Mouse (Mus musculus) kidney, adult 2 months (tissue): ENCODE measurements around the gene Polr2f. TPM values are rescaled to one million over a fixed set of nuclear protein-coding genes. Genes with fewer than 3 reads are reported as not detected.

Experiments
- DNase-seq: peaks from one replicate; pipeline ENCODE4 v3.0.0; 2021
- H3K27ac ChIP-seq: fragments of 200-500 bp; 2 replicates; pipeline ENCODE4 v1.5.1; 2012; ENCODE audit warnings: low read depth, low read length, control low read depth, inconsistent platforms; ENCODE audit not compliant: insufficient read depth
- H3K27me3 ChIP-seq: fragments of 200-500 bp; replicated peaks from 2 replicates; pipeline ENCODE4 v1.6.1; 2012; ENCODE audit warnings: mild to moderate bottlenecking, moderate library complexity, low read length, inconsistent platforms; ENCODE audit not compliant: control insufficient read depth, insufficient read depth
- H3K36me3 ChIP-seq: fragments of 200-500 bp; 2 replicates; pipeline ENCODE4 v1.6.1; 2012; ENCODE audit warnings: mild to moderate bottlenecking, moderate library complexity, low read length, inconsistent platforms; ENCODE audit not compliant: control insufficient read depth, insufficient read depth
- H3K4me1 ChIP-seq: fragments of 200-500 bp; 2 replicates; pipeline ENCODE4 v1.6.1; 2011; ENCODE audit warnings: low read length; ENCODE audit not compliant: control insufficient read depth, insufficient read depth
- H3K4me3 ChIP-seq: fragments of 200-500 bp; 2 replicates; pipeline ENCODE4 v1.5.1; 2011; ENCODE audit warnings: mild to moderate bottlenecking, low read depth, low read length, control low read depth; ENCODE audit not compliant: insufficient read depth
- CTCF ChIP-seq: fragments of 200-500 bp; conservative IDR thresholded peaks from 2 replicates; pipeline ENCODE4 v1.5.1; 2011; ENCODE audit warnings: low read depth, mild to moderate bottlenecking, control low read depth, low read length, moderate library complexity, mixed read lengths; ENCODE audit not compliant: insufficient read depth, insufficient read length
- POLR2A ChIP-seq: fragments of 200-500 bp; IDR thresholded peaks from one replicate; pipeline ENCODE4 v1.6.1; 2011; ENCODE audit warnings: low read depth, low read length, control low read depth
- WGBS: fragments of 180-500 bp; shearing (Covaris S2); methylation state at CpG from one replicate; pipeline ENCODE4 v1.1.7; 2018; 5-methylcytosine and 5-hydroxymethylcytosine counted together
- polyA plus RNA-seq: library from polyadenylated mRNA; depleted of rRNA; stranded (reverse); fragments of >200 nt; gene quantifications from 2 replicates; pipeline ENCODE4 v1.2.3, GENCODE M21; 2012

Polr2f gene
- polyA plus RNA-seq, 1 experiment, result 74.9 TPM

DNA sequence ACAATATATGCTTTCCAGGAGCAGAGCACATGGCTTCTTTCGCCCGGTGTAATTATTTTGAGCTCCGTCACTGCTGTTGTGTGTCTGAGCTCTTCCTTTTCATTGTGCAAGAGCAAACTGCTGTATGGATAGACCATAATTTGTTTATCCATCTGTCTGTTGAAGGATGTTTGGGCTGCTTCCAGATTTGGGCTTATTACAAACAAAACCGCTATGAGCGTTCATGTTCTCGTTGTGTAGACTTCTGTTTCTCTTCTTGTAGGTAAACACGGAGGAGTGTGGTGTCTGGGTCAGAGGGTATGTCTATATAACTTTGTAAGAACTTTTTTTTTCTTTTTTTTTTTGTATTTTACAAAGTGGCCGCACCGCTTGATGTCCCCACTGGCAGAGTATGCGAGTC, 44.4 kb downstream of the Polr2f start:
- TF ChIP-seq CTCF (no peak), POLR2A (no peak)
- Histone ChIP-seq H3K27ac (no peak overlapping the region), H3K4me1 (no peaks in the 10 kb centered on the region), H3K36me3 (no peaks in the 10 kb centered on the region), H3K4me3 (no peak overlapping the region), H3K27me3 (no peaks in the 10 kb centered on the region)
- DNase-seq, result no peak
- 78% methylated on average over 10 of the region's 10 CpGs for WGBS

DNA sequence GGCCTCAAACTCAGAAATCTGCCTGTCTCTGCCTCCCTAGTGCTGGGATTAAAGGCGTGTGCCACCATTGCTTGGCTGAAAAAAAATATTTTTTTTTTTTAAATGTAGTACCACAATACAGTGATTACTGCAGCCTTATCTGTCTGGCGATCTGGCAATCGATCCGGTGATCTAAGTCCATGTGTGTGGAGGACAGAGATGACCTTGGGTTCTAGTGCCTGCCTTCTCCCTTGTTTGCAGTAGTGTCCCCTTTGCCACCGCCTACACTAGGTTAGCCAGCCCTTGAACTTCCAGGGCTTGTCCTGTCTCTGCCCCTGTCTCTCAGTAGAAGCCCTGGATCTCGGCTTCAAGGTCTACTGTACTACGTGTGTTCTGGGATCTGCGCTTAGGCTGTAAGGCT, 47.0 kb downstream of the Polr2f start:
- Histone ChIP-seq H3K27ac (no peak overlapping the region), H3K36me3 (no peaks in the 10 kb centered on the region), H3K4me1 (no peaks in the 10 kb centered on the region), H3K27me3 (no peaks in the 10 kb centered on the region), H3K4me3 (no peak overlapping the region)
- TF ChIP-seq POLR2A, result no peak
- no peak for TF ChIP-seq CTCF
- WGBS, result 95% methylated on average over 8 of the region's 8 CpGs
- DNase-seq, result no peak

DNA sequence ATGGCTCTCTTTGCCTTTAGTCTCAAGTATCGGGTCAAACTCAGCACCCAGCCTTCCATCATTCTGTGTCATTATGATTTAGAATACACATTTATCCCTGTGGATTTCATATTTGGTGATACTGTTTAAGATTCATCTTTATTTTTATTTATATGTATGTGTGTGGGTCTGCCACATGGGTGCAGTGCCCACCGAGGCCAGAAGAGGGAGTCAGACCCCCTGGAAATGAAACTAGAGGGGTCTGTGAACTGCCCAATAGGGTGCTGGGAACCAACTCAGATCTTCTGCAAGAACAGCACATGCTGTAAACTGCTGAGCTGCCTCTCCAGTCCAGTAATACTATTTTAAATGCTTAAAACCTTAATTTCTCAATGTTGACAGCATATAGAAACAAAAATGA, 50.6 kb downstream of the Polr2f start:
- Histone ChIP-seq H3K36me3 (no peaks in the 10 kb centered on the region), H3K27ac (no peak overlapping the region), H3K4me1 (no peaks in the 10 kb centered on the region), H3K4me3 (no peak overlapping the region), H3K27me3 (no peaks in the 10 kb centered on the region)
- 97% methylated on average over 2 of the region's 2 CpGs for WGBS
- no peak for DNase-seq
- no peak for TF ChIP-seq CTCF
- TF ChIP-seq POLR2A, result no peak

DNA sequence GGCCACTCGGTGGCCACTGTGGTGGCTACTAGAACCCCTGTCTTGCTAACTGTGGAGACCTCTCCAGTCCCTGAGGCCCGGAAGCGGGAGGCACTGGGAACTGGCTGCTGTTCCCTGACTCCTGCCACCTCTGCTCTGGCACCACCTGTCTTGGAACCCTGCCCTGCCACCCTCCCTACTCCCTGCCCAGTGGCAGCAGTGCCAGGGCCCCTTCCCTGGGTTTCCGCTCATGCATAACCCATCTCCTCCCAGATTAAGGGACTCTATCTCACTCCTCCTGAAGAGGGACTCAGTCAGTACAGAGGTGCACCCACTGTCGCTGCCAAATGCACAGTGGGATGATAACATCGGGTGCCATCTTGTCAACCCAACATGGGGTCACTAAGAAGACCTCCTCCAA, 51.6 kb downstream of the Polr2f start:
- no peak for TF ChIP-seq POLR2A
- no peak for TF ChIP-seq CTCF
- no peaks in the 10 kb centered on the region for H3K27me3 ChIP-seq
- H3K36me3 ChIP-seq, result no peaks in the 10 kb centered on the region
- WGBS, result 82% methylated on average over 6 of the region's 6 CpGs
- no peak overlapping the region for H3K4me3 ChIP-seq
- no peak overlapping the region for H3K27ac ChIP-seq
- H3K4me1 ChIP-seq, result no peaks in the 10 kb centered on the region
- DNase-seq, result no peak

DNA sequence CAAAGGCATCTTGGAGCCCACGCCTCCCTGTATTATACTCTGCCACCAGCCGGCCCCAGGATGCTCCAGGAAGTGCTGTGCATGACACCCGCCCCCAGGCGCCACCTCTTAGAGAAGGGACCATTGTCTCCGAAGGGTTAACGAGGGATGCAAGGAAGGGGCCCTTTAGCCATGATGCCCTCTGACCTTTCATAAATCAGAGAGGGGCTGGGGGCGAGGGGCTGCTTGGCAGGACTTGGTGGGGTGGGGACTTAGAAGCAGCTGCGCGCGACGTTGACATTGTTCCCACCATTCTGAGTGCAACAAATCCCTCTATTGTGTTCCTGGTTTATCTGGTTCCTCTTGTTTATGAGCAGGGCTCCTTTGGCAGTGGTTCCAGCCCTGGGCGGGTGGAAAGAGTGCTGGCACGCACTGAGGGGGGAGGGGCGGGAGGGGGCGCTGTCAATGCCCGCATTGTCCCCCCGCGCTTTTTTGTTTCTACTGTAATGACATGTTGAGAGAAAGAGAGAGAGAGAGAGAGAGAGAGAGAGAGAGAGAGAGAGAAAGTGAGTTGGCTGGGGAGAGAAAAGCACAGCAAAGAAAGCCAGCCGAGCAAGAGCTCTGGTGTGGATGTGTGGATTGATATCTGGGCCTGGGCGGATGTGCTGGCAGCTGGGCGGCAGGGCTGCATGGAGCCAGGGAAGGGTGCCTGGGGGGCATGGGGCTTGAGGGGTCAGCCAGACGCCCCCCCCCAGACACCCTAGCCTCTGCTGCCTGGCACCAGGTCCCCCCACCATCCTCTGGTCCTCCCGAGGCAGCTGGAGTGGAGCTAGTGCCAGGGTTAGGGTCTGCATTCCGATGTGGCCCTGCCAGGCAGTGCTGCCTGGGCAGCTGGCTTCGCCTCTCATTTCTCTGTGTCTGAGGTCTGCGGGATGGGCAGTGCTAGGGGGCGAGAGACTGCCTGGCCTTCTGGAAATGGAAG, 52.4 kb downstream of the Polr2f start:
- H3K36me3 ChIP-seq, result no peaks in the 10 kb centered on the region
- H3K27me3 ChIP-seq, result no peaks in the 10 kb centered on the region
- TF ChIP-seq POLR2A, result no peak
- no peak for TF ChIP-seq CTCF
- DNase-seq, result no peak
- WGBS, result 44% methylated on average over 27 of the region's 27 CpGs
- H3K4me3 ChIP-seq, result no peak overlapping the region
- no peak overlapping the region for H3K27ac ChIP-seq
- H3K4me1 ChIP-seq, result no peaks in the 10 kb centered on the region

DNA sequence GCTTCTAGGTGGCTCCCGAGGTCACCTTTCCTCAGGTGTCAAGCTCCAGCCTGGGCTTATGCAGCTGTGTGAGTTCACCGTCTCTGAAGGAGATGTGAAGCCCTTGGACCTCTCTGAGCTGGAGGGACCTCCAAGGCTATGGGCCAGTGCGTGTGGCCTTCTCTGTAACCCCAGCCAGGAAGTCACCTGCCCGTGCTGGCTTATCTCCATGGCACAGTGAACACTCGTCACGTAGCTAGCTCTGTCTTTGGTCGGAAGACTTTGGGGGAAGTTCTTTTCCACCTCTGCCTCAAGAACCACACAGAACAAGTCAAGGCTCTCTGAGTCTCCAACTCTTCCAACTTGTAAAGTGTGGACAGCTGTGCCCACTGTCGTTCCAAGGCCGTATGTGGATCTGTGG, 53.2 kb downstream of the Polr2f start:
- no peaks in the 10 kb centered on the region for H3K4me1 ChIP-seq
- no peak overlapping the region for H3K4me3 ChIP-seq
- TF ChIP-seq CTCF (no peak), POLR2A (no peak)
- 76% methylated on average over 9 of the region's 9 CpGs for WGBS
- no peaks in the 10 kb centered on the region for H3K27me3 ChIP-seq
- no peak for DNase-seq
- no peak overlapping the region for H3K27ac ChIP-seq
- no peaks in the 10 kb centered on the region for H3K36me3 ChIP-seq

DNA sequence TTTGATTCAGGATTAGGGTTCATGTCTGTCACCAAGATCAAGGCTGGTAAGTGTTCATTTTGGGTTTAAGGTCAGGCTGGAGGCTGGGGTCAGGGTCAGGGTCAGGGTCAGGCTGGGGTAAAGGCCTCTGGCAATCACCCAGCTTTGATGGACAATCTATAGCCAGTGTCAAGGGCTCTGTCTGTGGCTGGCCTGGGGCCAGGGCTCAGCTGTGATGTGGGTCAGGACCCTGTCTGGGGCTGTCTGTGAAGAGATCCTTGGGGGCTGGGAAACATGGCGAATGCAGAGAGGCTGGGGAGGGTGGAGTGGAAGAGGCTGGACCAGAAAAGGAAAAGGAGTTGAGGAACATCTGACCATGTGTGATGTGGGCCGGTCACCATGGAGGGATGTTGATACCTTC, 54.1 kb downstream of the Polr2f start:
- Histone ChIP-seq H3K27ac (no peak overlapping the region), H3K27me3 (no peaks in the 10 kb centered on the region), H3K36me3 (no peaks in the 10 kb centered on the region), H3K4me1 (no peaks in the 10 kb centered on the region), H3K4me3 (no peak overlapping the region)
- no peak for DNase-seq
- WGBS, result 90% methylated on average over 2 of the region's 2 CpGs
- TF ChIP-seq POLR2A, result no peak
- no peak for TF ChIP-seq CTCF

DNA sequence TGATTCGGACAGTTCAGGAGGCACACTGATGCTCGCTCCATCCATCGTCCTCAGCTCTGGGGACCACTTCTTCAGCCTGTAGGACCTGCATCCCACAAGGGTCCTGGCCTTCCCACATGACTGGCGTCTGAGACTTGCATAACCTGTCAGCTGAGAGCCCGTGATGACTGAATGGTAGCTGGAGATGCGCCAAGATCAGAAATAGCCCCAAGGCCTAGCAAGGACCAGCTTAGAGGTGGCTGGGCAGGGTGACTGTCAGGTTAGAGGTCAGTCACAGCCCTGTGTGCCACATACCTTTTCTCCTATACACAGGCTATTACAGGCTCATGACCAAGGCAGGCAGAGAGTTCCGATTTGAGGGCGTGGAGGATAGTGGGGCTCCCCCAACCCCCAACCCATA, 54.7 kb downstream of the Polr2f start:
- TF ChIP-seq POLR2A, result no peak
- TF ChIP-seq CTCF, result no peak
- no peak overlapping the region for H3K4me3 ChIP-seq
- no peak for DNase-seq
- no peaks in the 10 kb centered on the region for H3K27me3 ChIP-seq
- 75% methylated on average over 8 of the region's 8 CpGs for WGBS
- H3K27ac ChIP-seq, result no peak overlapping the region
- H3K36me3 ChIP-seq, result no peaks in the 10 kb centered on the region
- no peaks in the 10 kb centered on the region for H3K4me1 ChIP-seq
